Mouse (Mus musculus) hindbrain, embryonic 15.5 days (tissue): ENCODE measurements at regions not wholly inside any gene's neighbourhood (a gene's known extent, or its start where the extent isn't known, plus 50 kb on each side); places are given as distances from the start of the nearest gene placed in this dataset.

Experiments
- ATAC-seq: fragments of 200-750 bp; cut with Nextera tagmentation; 2 replicates; pipeline ENCODE4 v1.8.0; 2017; ENCODE audit warnings: low read depth, moderate number of reproducible peaks, moderate TSS enrichment; ENCODE audit not compliant: low FRiP score
- H3K27ac ChIP-seq: fragments of 300-500 bp; sonication (generic); replicated peaks from 2 replicates; pipeline ENCODE4 v1.5.1; 2015; ENCODE audit warnings: mild to moderate bottlenecking, inconsistent platforms
- H3K27me3 ChIP-seq: fragments of 300-500 bp; sonication (generic); 2 replicates; pipeline ENCODE4 v1.6.1; 2015; ENCODE audit warnings: control low read depth, inconsistent platforms
- H3K36me3 ChIP-seq: fragments of 300-500 bp; sonication (generic); 2 replicates; pipeline ENCODE4 v1.6.1; 2015; ENCODE audit warnings: control low read depth, inconsistent platforms
- H3K4me1 ChIP-seq: fragments of 300-500 bp; sonication (generic); replicated peaks from 2 replicates; pipeline ENCODE4 v1.6.1; 2015; ENCODE audit warnings: control low read depth, inconsistent platforms
- H3K4me2 ChIP-seq: fragments of 300-500 bp; sonication (generic); 2 replicates; pipeline ENCODE4 v1.6.1; 2015; ENCODE audit warnings: moderate library complexity, mild to moderate bottlenecking, inconsistent platforms
- H3K4me3 ChIP-seq: fragments of 300-500 bp; sonication (generic); 2 replicates; pipeline ENCODE4 v1.5.1; 2015; ENCODE audit warnings: mild to moderate bottlenecking, inconsistent platforms
- H3K9ac ChIP-seq: fragments of 300-500 bp; sonication (generic); 2 replicates; pipeline ENCODE4 v1.6.1; 2015; ENCODE audit warnings: inconsistent platforms
- H3K9me3 ChIP-seq: fragments of 300-500 bp; sonication (generic); 2 replicates; pipeline ENCODE4 v1.6.1; 2016; ENCODE audit warnings: control low read depth, inconsistent platforms
- WGBS: fragments of 180-500 bp; shearing (Covaris S2); methylation state at CpG from one replicate; pipeline ENCODE4 v1.1.7; 2015; 5-methylcytosine and 5-hydroxymethylcytosine counted together

- H3K27ac ChIP-seq: no peak overlapping the region
- H3K4me2 ChIP-seq: no peak overlapping the region
- no peak overlapping the region for H3K4me3 ChIP-seq
- H3K27me3 ChIP-seq: no peaks in the 10 kb centered on the region
- H3K9ac ChIP-seq: no peak overlapping the region
- no peak for ATAC-seq
- no peaks in the 10 kb centered on the region for H3K4me1 ChIP-seq
- H3K9me3 ChIP-seq: no peaks in the 10 kb centered on the region
- 86% methylated on average over 1 of the region's 1 CpGs for WGBS
- H3K36me3 ChIP-seq: no peaks in the 10 kb centered on the region
Observed at GRCm38 (mm10) chr3:135001270-135001669, 172.5 kb downstream of the Tacr3 start.

- Histone ChIP-seq H3K9me3 (no peaks in the 10 kb centered on the region), H3K27me3 (no peaks in the 10 kb centered on the region), H3K9ac (no peak overlapping the region), H3K4me2 (no peak overlapping the region), H3K4me3 (no peak overlapping the region), H3K36me3 (no peaks in the 10 kb centered on the region), H3K4me1 (no peaks in the 10 kb centered on the region), H3K27ac (no peak overlapping the region)
- no peak for ATAC-seq
- WGBS: 87% methylated on average over 4 of the region's 4 CpGs
Observed at GRCm38 (mm10) chr3:135015784-135016183, 187.0 kb downstream of the Tacr3 start.

DNA sequence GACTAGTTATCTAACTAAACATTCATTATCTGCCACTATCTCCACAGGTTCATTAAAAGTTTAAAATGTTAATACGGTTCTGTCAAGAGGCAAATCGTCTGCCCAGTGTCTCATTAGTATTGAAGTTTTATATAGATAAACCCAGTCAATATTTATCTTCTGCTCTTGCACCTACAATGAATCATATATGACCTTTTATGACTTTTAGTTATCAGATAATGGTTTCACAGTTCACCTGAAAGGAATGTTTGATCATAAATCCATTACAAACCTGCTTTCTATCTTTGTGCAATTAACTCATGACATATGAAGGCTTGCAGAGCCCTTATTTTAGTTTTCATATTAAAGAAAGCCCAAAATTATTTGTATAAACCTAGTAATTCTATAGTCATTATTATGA, 188.0 kb upstream of the Cenpe start:
- Histone ChIP-seq H3K4me3 (no peak overlapping the region), H3K27me3 (no peaks in the 10 kb centered on the region), H3K9ac (no peak overlapping the region), H3K4me1 (no peaks in the 10 kb centered on the region), H3K4me2 (no peak overlapping the region), H3K9me3 (no peaks in the 10 kb centered on the region), H3K27ac (no peak overlapping the region), H3K36me3 (no peaks in the 10 kb centered on the region)
- WGBS: 93% methylated on average over 2 of the region's 2 CpGs
- ATAC-seq: no peak

GRCm38 (mm10) chr3:135024799-135025198, 187.5 kb upstream of the Cenpe start:
- no peak for ATAC-seq
- Histone ChIP-seq H3K27me3 (no peaks in the 10 kb centered on the region), H3K9me3 (no peaks in the 10 kb centered on the region), H3K4me3 (no peak overlapping the region), H3K9ac (no peak overlapping the region), H3K27ac (no peak overlapping the region), H3K36me3 (no peaks in the 10 kb centered on the region), H3K4me1 (no peaks in the 10 kb centered on the region), H3K4me2 (no peak overlapping the region)
- 88% methylated on average over 1 of the region's 1 CpGs for WGBS

DNA sequence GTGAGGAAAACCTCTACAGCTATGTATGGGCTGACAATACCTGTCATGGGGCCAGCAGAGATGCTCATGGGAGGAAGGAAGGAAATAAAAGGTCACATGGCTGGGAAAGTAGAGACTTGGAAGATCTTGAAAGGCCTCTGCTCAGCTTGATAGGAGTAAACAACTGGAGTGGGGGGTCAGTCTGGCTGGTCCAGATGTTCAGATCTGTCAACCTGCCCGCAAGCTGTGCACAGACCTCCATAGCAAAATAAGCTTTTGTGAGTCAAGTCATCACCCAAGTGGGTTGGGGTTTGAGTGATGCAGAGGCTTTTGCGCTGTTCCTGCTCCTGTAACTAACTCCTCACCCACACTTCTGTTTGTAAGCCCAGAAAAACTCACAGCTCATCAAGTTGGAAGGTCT, 179.9 kb upstream of the Cenpe start:
- ATAC-seq: no peak
- 81% methylated on average over 2 of the region's 2 CpGs for WGBS
- Histone ChIP-seq H3K9me3 (no peaks in the 10 kb centered on the region), H3K9ac (no peak overlapping the region), H3K36me3 (no peaks in the 10 kb centered on the region), H3K4me2 (no peak overlapping the region), H3K27ac (no peak overlapping the region), H3K4me1 (no peaks in the 10 kb centered on the region), H3K27me3 (no peaks in the 10 kb centered on the region), H3K4me3 (no peak overlapping the region)

DNA sequence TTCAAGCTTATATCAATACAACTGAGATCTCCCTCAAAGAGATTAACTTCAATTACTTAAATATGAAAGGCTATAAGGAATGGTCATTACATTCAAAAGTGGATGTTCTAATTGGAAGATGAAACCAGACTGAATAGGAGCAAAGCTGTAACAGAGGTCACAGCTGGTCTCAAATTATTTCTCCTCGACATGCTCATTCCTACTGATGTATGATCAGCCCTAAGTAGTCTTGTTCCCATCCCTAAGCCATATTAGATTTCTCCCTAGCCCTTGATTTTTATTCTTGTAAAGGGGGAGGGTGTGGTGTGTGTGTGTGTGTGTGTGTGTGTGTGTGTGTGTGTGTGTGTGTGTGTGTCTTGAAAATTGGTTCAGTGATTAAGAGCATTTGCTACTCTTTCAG, 175.0 kb upstream of the Cenpe start:
- Histone ChIP-seq H3K27ac (no peak overlapping the region), H3K4me2 (no peak overlapping the region), H3K4me1 (no peaks in the 10 kb centered on the region), H3K9ac (no peak overlapping the region), H3K4me3 (no peak overlapping the region), H3K27me3 (no peaks in the 10 kb centered on the region), H3K9me3 (no peaks in the 10 kb centered on the region), H3K36me3 (no peaks in the 10 kb centered on the region)
- ATAC-seq: no peak
- 47% methylated on average over 1 of the region's 1 CpGs for WGBS

DNA sequence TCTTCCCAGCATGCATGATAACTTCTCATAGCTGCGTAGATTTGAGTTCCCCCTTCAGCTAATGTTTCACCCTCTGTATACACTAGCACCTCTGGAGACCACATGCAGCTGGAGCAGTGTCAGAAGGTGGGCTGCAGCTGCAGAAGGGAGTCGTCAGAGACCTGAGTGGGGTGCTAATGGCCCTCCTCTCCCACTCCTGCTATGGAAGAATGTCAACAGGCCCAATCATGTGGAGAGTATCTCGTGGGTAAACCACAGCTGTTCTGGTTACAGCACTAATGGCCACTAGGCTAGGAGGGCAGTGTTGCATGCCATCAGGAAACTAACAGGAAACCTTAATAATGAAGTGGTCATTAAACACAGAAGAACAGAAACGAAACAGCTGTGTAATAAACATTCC, 170.1 kb upstream of the Cenpe start:
- Histone ChIP-seq H3K9ac (no peak overlapping the region), H3K9me3 (no peaks in the 10 kb centered on the region), H3K27me3 (no peaks in the 10 kb centered on the region), H3K27ac (no peak overlapping the region), H3K4me2 (no peak overlapping the region), H3K36me3 (no peaks in the 10 kb centered on the region), H3K4me1 (no peaks in the 10 kb centered on the region), H3K4me3 (no peak overlapping the region)
- no peak for ATAC-seq
- 57% methylated on average over 4 of the region's 4 CpGs for WGBS

DNA sequence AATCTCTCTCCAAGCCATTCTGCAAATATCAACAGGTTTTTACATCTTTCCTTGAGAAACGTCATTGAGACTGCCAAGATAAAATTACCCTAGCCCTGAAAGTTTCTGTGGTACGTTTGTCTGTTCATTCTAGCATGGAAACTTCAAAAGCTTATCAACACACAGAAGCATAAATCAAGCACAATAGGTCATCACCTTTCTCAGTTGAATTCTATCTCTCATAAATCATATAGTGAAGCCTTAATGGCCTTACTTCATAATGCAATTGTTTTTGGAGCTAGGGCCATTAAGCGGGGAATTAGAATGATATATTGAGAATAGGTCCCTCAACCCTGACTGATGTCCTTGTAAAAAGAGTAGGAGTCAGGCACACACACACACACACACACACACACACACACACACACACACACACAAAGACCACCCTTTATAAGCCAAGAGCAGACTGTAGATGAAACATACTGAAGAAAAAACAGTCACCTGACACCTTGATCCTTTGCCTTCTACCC, 166.5 kb upstream of the Cenpe start:
- WGBS: 57% methylated on average over 3 of the region's 3 CpGs
- H3K9ac ChIP-seq: no peak overlapping the region
- no peak overlapping the region for H3K4me2 ChIP-seq
- no peaks in the 10 kb centered on the region for H3K36me3 ChIP-seq
- H3K27ac ChIP-seq: no peak overlapping the region
- no peak overlapping the region for H3K4me3 ChIP-seq
- H3K27me3 ChIP-seq: no peaks in the 10 kb centered on the region
- no peak for ATAC-seq
- no peaks in the 10 kb centered on the region for H3K4me1 ChIP-seq
- H3K9me3 ChIP-seq: no peaks in the 10 kb centered on the region

DNA sequence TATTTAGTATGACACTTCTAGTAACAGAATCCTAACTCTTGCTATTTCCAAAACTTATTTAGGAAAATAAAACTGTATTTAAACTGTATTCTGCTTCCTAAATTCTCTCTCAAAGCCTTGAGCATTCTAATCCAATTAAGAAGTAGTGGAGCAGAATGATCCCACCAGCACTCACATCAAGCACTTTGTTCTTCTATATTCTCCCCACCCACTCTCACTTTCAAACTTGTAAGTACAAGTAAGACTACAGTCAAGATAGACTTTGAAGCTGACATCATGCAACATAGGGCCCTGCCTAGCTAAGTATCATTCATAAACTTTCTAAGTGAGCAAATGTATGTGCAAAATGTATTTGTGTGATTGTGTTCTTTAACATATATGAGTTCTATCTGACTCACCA, 120.8 kb upstream of the Cenpe start:
- H3K4me2 ChIP-seq: no peak overlapping the region
- no peak overlapping the region for H3K9ac ChIP-seq
- H3K27me3 ChIP-seq: no peaks in the 10 kb centered on the region
- no peaks in the 10 kb centered on the region for H3K9me3 ChIP-seq
- no peaks in the 10 kb centered on the region for H3K36me3 ChIP-seq
- no peak for ATAC-seq
- H3K4me1 ChIP-seq: no peaks in the 10 kb centered on the region
- no peak overlapping the region for H3K27ac ChIP-seq
- no peak overlapping the region for H3K4me3 ChIP-seq

DNA sequence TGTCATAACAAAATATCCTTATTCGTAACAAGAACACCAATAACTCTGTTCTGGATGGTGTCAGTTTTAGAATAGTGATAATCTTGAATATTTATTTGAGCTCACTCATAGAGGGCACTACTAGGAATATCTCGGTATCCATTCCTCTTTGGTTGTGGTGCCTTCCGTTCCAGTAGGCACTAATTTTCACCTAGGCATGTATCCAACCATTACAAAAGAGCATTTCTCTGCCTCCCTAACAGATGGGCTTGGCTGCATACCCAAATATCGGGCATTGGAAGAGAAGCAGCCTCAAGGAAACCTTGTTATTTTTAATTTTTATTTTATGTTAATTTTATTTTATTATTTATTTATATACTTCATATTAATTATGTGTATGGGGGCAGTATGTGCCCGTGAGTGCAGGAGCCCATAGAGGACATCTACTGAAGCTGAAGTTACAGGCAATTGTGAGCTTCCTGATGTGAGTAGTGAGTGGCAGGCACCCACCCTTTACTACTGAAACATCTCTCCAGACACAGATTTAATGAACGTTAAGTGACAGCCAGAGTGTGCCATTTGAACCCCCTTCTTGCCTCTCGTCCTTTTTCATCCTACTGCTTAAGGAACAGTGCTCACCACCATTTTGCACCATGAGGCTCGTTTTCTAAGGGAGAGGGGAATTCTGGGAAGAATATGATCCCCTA, 111.3 kb upstream of the Cenpe start:
- no peaks in the 10 kb centered on the region for H3K9me3 ChIP-seq
- no peak overlapping the region for H3K4me3 ChIP-seq
- H3K36me3 ChIP-seq: no peaks in the 10 kb centered on the region
- H3K4me1 ChIP-seq: no peaks in the 10 kb centered on the region
- H3K27me3 ChIP-seq: no peaks in the 10 kb centered on the region
- H3K9ac ChIP-seq: no peak overlapping the region
- WGBS: 82% methylated on average over 8 of the region's 8 CpGs
- ATAC-seq: peak; percentile 30; the same call in 1 of the 2 replicates
- H3K4me2 ChIP-seq: no peak overlapping the region
- no peak overlapping the region for H3K27ac ChIP-seq
